Mouse (Mus musculus) cerebellum, adult 2 months (tissue): ENCODE results near the gene Mettl1.

ENCODE experiments used
- CTCF ChIP-seq: fragments of 200-500 bp; IDR thresholded peaks from 2 replicates; pipeline ENCODE4 v1.5.1; 2011; ENCODE audit warnings: low read depth, mild to moderate bottlenecking, control low read depth, low read length, moderate library complexity, borderline replicate concordance; ENCODE audit not compliant: insufficient read depth
- POLR2A ChIP-seq: fragments of 200-500 bp; IDR thresholded peaks from 2 replicates; pipeline ENCODE4 v1.6.1; 2011; ENCODE audit warnings: low read length, control low read depth, borderline replicate concordance; ENCODE audit not compliant: insufficient read depth

GRCm38 (mm10) chr10:127050119-127050474 lies 8.9 kb downstream of the Mettl1 start:
- TF ChIP-seq CTCF = no peak
- no peak for TF ChIP-seq POLR2A
